Mouse (Mus musculus) leukemia stem cell, adult 10-12 weeks (primary cell): Measurements from ENCODE around the gene Gm20826. TPM values are rescaled to one million over a fixed set of nuclear protein-coding genes. Genes with fewer than 3 reads are reported as not detected.

Source experiments
- polyA plus RNA-seq: library from polyadenylated mRNA; stranded (reverse); fragments of >175 nt; gene quantifications from 2 replicates; pipeline ENCODE4 v1.2.3, GENCODE M21; 2012; ENCODE audit warnings: low replicate concordance

Gm20826 gene
- not detected in 2 replicates for polyA plus RNA-seq

DNA sequence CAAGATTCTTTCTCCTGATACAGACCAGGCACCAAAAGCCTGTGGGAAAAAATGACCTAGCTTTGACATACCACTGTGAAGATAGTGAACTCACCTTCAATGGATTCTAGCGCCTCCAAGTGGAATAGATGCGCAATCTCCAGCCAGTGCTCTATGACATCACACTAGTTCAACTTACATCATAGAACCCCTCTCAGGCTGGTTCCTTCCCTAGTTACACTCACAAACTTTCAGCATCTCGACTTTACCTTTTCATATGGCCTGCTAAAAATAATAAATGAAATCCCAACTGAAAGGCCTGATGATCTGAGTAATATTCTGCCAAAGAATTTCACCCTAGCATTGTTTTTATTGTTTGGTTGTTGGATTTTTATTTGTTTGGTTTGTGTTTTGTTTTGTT lies at the start of gene Gm20826:
Gene Gm20826, minus strand, starts transcription at position 101 of the 400 bp plus-strand sequence.

Other genes with a start within 250 kb of the Gm20826 start
- gene Gm21788, start 233.5 kb downstream of the Gm20826 start, polyA plus RNA-seq = not detected in 2 replicates
- gene Gm28576, start 84.5 kb upstream of the Gm20826 start, polyA plus RNA-seq = not detected in 2 replicates